Mouse (Mus musculus) CD4-positive, CD25-positive, alpha-beta regulatory T cell (primary cell): ENCODE data around the gene Sap18. TPM values are rescaled to one million over a fixed set of nuclear protein-coding genes. Genes with fewer than 3 reads are reported as not detected.

ENCODE experiments used
- polyA plus RNA-seq: library from polyadenylated mRNA; unstranded; fragments of 100-300 nt; shearing (Covaris generic); gene quantifications from one replicate; pipeline ENCODE4 v1.2.1, GENCODE M21; 2017

Sap18 gene
- 210 TPM for polyA plus RNA-seq

GRCm38 (mm10) chr14:57797991-57798931 lies at the start of gene Sap18:
Gene Sap18 (plus strand): TSS chr14:57798180.

GRCm38 (mm10) chr14:57758237-57758636 lies 39.7 kb upstream of the Sap18 start, which contains the start of gene Lats2:
Gene Lats2 (minus strand): TSS chr14:57758388.

GRCm38 (mm10) chr14:57825788-57826751 lies 28.1 kb downstream of the Sap18 start, which contains the start of the genes Ska3 and Mrpl57:
Gene Ska3 (minus strand): TSS chr14:57826185.
Gene Mrpl57 (plus strand): TSS chr14:57826234.

Other genes starting within 250 kb of the Sap18 start
- 141 TPM for gene Eef1akmt1, start 226.6 kb upstream of the Sap18 start, polyA plus RNA-seq
- 42.9 TPM for gene Xpo4, start 132.8 kb upstream of the Sap18 start, polyA plus RNA-seq
- gene Gm49361, start 52.1 kb upstream of the Sap18 start, polyA plus RNA-seq: not detected
- 66.3 TPM for gene Lats2, start 39.8 kb upstream of the Sap18 start, polyA plus RNA-seq
- gene Ska3, start 28.0 kb downstream of the Sap18 start, polyA plus RNA-seq: 1.2 TPM
- 141 TPM for gene Mrpl57, start 28.1 kb downstream of the Sap18 start, polyA plus RNA-seq
- gene Zdhhc20, start 92.1 kb downstream of the Sap18 start, polyA plus RNA-seq: 232 TPM
- gene Micu2, start 201.1 kb downstream of the Sap18 start, polyA plus RNA-seq: 117 TPM